ENCODE assay signal across 20 mouse cellular contexts in genomic region chr5:66363274-66364261, GRCm38 (mm10).
DNase-seq lines count a peak whose midpoint lies in the region; ATAC-seq and TF ChIP-seq lines count a peak whose summit lies in the region.
"Had no signal": no experiment of that assay in that cellular context is flagged by ENCODE, and none has a peak within 500 bp of the region (broad histone marks: within the 10 kb centered on the region; RNA-seq: fewer than 3 reads in every experiment).

No protein-coding gene starts in this region.

- TF ChIP-seq POLR2A in bone marrow macrophage, adult 2 months (IDR thresholded peaks at IDR 0.05; ENCODE audit: borderline replicate concordance, low read depth, low read length): no peak

- H3K4me1 ChIP-seq in liver, postnatal 0 days (ENCODE audit: insufficient read depth): no peaks in the 10 kb centered on the region
- peaks cover 19% of the 10 kb centered on the region for H3K4me1 ChIP-seq in bone marrow macrophage, adult 2 months (ENCODE audit: control insufficient read depth, insufficient read depth, low read length)
- H3K4me1 ChIP-seq: stomach, embryonic 15.5 days had no signal

- H3K27me3 ChIP-seq in liver, postnatal 0 days (ENCODE audit: insufficient read depth, low read length): no peaks in the 10 kb centered on the region
- H3K27me3 ChIP-seq: embryonic facial prominence, embryonic 13.5 days; heart, embryonic 15.5 days; hindbrain, embryonic 13.5 days; neural tube, embryonic 15.5 days; stomach, embryonic 15.5 days had no signal

- H3K36me3 ChIP-seq in liver, postnatal 0 days (replicated peaks; ENCODE audit: insufficient read depth, low read length): 0 out of 2 replicates have a peak, but pooled peaks cover 9% of the 10 kb centered on the region
- H3K36me3 ChIP-seq: heart, embryonic 15.5 days; stomach, embryonic 15.5 days had no signal

- 47% methylated on average over 18 of the region's 18 CpGs for WGBS in liver, postnatal 0 days (ENCODE audit: insufficient replicate concordance)

- TF ChIP-seq CTCF in liver, postnatal 0 days (IDR thresholded peaks at IDR 0.05; ENCODE audit: low read depth): 0 out of 2 replicates have a peak, but pooled peaks have one; percentile 16
- no peak for TF ChIP-seq CTCF in bone marrow macrophage, adult 2 months (IDR thresholded peaks at IDR 0.05; ENCODE audit: low read depth, low read length)

- 0 out of 2 replicates have a peak overlapping the region, but pooled peaks have one; percentile 3 for H3K4me2 ChIP-seq in liver, postnatal 0 days (ENCODE audit: low read depth, low read length)
- H3K4me2 ChIP-seq: embryonic facial prominence, embryonic 13.5 days; heart, embryonic 15.5 days; hindbrain, embryonic 13.5 days; neural tube, embryonic 15.5 days; stomach, embryonic 15.5 days had no signal

- H3K9ac ChIP-seq in liver, postnatal 0 days (replicated peaks): no peak overlapping the region
- H3K9ac ChIP-seq: embryonic facial prominence, embryonic 13.5 days; heart, embryonic 15.5 days; hindbrain, embryonic 13.5 days; liver, embryonic 14.5 days; neural tube, embryonic 15.5 days; stomach, embryonic 15.5 days had no signal

- no peak overlapping the region for H3K4me3 ChIP-seq in liver, postnatal 0 days (ENCODE audit: low read depth, low read length)
- H3K4me3 ChIP-seq in bone marrow macrophage, adult 2 months (ENCODE audit: insufficient read depth, low read length): no peak overlapping the region
- H3K4me3 ChIP-seq: embryonic facial prominence, embryonic 13.5 days; heart, embryonic 15.5 days; hindbrain, embryonic 13.5 days; neural tube, embryonic 15.5 days; stomach, embryonic 15.5 days had no signal

- DNase-seq in embryo, embryonic 11 days: peak; percentile 28
- DNase-seq in embryo, embryonic 10.5 days (ENCODE audit: low spot score): no peak
- DNase-seq in liver, postnatal 0 days: no peak
- no peak for DNase-seq in liver
- no peak for DNase-seq in Muller cell, postnatal 12 days (ENCODE audit: inconsistent ontology term)
- DNase-seq: adrenal gland, postnatal 36 days; B cell, adult 2 months; cerebellum, postnatal 10 days; layer of hippocampus, postnatal 36 days; left cerebral cortex, postnatal 4 days; retina, postnatal 1 day; thymus, postnatal 36 days had no signal

- no peak overlapping the region for H3K27ac ChIP-seq in liver, postnatal 0 days (ENCODE audit: low read depth)
- H3K27ac ChIP-seq in bone marrow macrophage, adult 2 months (ENCODE audit: insufficient read depth, low read depth, low read length): 0 out of 2 replicates have a peak overlapping the region, but pooled peaks have one; percentile 2
- H3K27ac ChIP-seq: embryonic facial prominence, embryonic 13.5 days; heart, embryonic 15.5 days; hindbrain, embryonic 13.5 days; liver, embryonic 14.5 days; neural tube, embryonic 15.5 days; stomach, embryonic 15.5 days had no signal

- no peaks in the 10 kb centered on the region for H3K9me3 ChIP-seq in liver, postnatal 0 days (ENCODE audit: low read length)
- H3K9me3 ChIP-seq: embryonic facial prominence, embryonic 13.5 days; heart, embryonic 15.5 days; hindbrain, embryonic 13.5 days; neural tube, embryonic 15.5 days; stomach, embryonic 15.5 days had no signal

- TF ChIP-seq EP300 in liver, postnatal 0 days (IDR thresholded peaks at IDR 0.05; ENCODE audit: low read depth): no peak

- no peak for ATAC-seq in liver, postnatal 0 days
- ATAC-seq in megakaryocyte, adult 5-6 weeks (ENCODE audit: poor library complexity, severe bottlenecking): peak; percentile 57
